Mouse (Mus musculus) embryonic facial prominence, embryonic 12.5 days (tissue): ENCODE measurements around the gene Morf4l1. TPM values are rescaled to one million over a fixed set of nuclear protein-coding genes. Genes with fewer than 3 reads are reported as not detected.
"Not testable (repeated sequence)": the region's sequence is repeated elsewhere in the genome, so short reads cannot be mapped to it uniquely, and the experiment has no call there.

Experiments used
- ATAC-seq: fragments of 200-750 bp; cut with Nextera tagmentation; 2 replicates; pipeline ENCODE4 v1.8.0; 2017; ENCODE audit not compliant: insufficient number of reproducible peaks, insufficient read depth, low FRiP score, low TSS enrichment
- H3K27ac ChIP-seq: fragments of 300-500 bp; sonication (generic); 2 replicates; pipeline ENCODE4 v1.5.1; 2016; ENCODE audit warnings: mild to moderate bottlenecking
- H3K27me3 ChIP-seq: fragments of 300-500 bp; sonication (generic); 2 replicates; pipeline ENCODE4 v1.6.1; 2016; ENCODE audit warnings: mild to moderate bottlenecking, moderate library complexity
- H3K36me3 ChIP-seq: fragments of 300-500 bp; sonication (generic); 2 replicates; pipeline ENCODE4 v1.6.1; 2016; ENCODE audit warnings: mild to moderate bottlenecking
- H3K4me1 ChIP-seq: fragments of 300-500 bp; sonication (generic); 2 replicates; pipeline ENCODE4 v1.6.1; 2016
- H3K4me2 ChIP-seq: fragments of 300-500 bp; sonication (generic); replicated peaks from 2 replicates; pipeline ENCODE4 v1.6.1; 2016; ENCODE audit warnings: mild to moderate bottlenecking, moderate library complexity
- H3K4me3 ChIP-seq: fragments of 300-500 bp; sonication (generic); 2 replicates; pipeline ENCODE4 v1.5.1; 2016; ENCODE audit warnings: mild to moderate bottlenecking
- H3K9ac ChIP-seq: fragments of 300-500 bp; sonication (generic); 2 replicates; pipeline ENCODE4 v1.6.1; 2016; ENCODE audit warnings: mild to moderate bottlenecking, moderate library complexity
- H3K9me3 ChIP-seq: fragments of 300-500 bp; sonication (generic); 2 replicates; pipeline ENCODE4 v1.6.1; 2016; ENCODE audit warnings: mild to moderate bottlenecking, moderate library complexity
- WGBS: fragments of 180-500 bp; shearing (Covaris S2); methylation state at CpG from one replicate; pipeline ENCODE4 v1.1.7; 2016; 5-methylcytosine and 5-hydroxymethylcytosine counted together
- polyA plus RNA-seq: library from polyadenylated mRNA; unstranded; fragments of >200 nt; fragmentation: Nextera tagmentation; extraction: Ambion mirVana; gene quantifications from 2 replicates; pipeline ENCODE4 v1.2.1, GENCODE M21; 2016

The Morf4l1 gene
- polyA plus RNA-seq, 1 experiment from 2014 or later, result 527 TPM

DNA sequence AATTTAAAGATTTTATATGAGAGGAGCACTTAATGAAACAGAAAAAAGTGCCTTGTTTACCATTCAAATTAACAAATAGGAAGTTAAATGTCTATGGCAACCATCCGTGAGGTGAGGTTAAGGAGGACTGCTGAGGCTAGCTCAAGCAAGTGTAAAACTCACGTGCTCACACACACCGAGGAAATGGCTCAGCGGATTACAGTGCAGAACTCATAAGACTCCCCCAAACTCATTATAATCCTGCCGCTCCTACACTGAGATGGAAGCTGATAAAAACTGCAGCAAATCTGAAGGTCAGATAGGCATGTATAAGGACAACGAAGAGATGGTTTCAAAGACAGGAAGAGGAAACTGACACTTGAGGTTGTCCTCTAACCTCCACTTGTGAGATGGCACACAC is 5.2 kb downstream of the Morf4l1 start:
- Histone ChIP-seq H3K9me3 (no peaks in the 10 kb centered on the region), H3K4me1 (peaks cover 13% of the 10 kb centered on the region), H3K4me3 (no peak overlapping the region), H3K27me3 (no peaks in the 10 kb centered on the region), H3K4me2 (no peak overlapping the region), H3K36me3 (peaks cover 18% of the 10 kb centered on the region), H3K9ac (no peak overlapping the region), H3K27ac (no peak overlapping the region)
- WGBS, result 84% methylated on average over 6 of the region's 6 CpGs
- no peak for ATAC-seq

DNA sequence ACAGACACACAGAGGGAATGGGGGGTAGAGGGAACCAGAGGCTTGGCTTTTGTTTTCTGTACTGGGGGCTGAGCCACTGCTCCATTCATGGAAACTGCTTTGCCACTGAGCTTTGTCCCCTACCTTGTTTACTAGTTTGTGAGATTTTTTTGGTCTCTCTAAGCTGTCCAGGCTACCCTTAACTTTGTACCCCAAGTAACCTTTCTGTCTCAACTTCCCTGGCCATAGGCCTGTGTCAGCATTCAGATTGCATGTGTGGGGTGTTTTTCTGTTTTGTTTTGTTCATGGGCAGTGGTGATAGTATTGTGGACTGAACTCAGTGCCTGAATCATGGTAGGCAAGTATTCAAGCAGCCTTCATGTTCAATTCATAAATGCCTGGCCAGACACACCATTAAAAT is 6.3 kb downstream of the Morf4l1 start:
- Histone ChIP-seq H3K4me1 (peaks cover 13% of the 10 kb centered on the region), H3K9ac (no peak overlapping the region), H3K4me2 (no peak overlapping the region), H3K27ac (no peak overlapping the region), H3K36me3 (peaks cover 25% of the 10 kb centered on the region), H3K27me3 (no peaks in the 10 kb centered on the region), H3K4me3 (no peak overlapping the region), H3K9me3 (no peaks in the 10 kb centered on the region)
- no peak for ATAC-seq

DNA sequence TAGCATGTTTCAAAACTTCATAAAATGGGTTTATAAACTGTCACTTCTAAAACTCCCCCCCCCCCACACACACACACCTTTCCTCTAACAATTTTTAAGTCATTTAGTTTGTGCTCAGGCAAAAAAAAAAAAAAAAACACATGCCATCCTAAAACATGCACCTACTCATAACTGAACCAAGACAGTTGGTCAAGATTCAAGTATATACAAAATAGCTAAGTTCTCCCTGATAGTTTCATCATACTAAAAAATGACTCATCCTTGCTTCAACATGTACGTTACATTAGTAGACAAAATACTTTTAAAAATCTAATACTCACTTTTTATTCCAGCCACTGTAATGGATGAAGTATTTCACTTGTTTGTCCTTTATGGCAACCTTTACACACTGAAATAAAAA is 7.7 kb downstream of the Morf4l1 start:
- no peaks in the 10 kb centered on the region for H3K9me3 ChIP-seq
- H3K36me3 ChIP-seq, result peaks cover 33% of the 10 kb centered on the region

DNA sequence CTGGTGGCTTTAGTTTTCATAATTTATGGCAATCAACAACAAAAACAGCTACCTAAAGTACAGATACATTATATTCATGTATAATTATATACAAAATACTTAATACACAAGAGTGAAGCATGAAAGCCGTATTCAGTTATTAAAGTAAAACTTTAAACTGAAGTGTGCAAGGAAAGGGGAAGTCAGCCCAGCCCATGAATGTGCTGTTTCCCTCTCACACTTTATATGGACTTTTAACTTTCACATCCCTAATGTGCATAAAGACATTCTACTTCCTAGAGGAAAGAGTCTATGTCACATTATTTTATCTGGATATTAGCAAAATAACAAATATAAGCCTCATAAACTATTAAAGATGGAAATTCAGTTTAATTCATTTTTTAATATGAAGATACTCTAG is 9.1 kb downstream of the Morf4l1 start:
- H3K4me3 ChIP-seq, result no peak overlapping the region
- no peaks in the 10 kb centered on the region for H3K9me3 ChIP-seq
- no peak for ATAC-seq
- no peak overlapping the region for H3K4me2 ChIP-seq
- H3K36me3 ChIP-seq, result peaks cover 47% of the 10 kb centered on the region
- H3K9ac ChIP-seq, result no peak overlapping the region
- no peaks in the 10 kb centered on the region for H3K4me1 ChIP-seq
- WGBS, result 94% methylated on average over 1 of the region's 1 CpGs
- H3K27ac ChIP-seq, result no peak overlapping the region
- no peaks in the 10 kb centered on the region for H3K27me3 ChIP-seq

More for the DNA sequence above, 7.7 kb downstream of the Morf4l1 start:
- no peak overlapping the region for H3K27ac ChIP-seq
- WGBS, result 98% methylated on average over 1 of the region's 1 CpGs
- ATAC-seq, result no peak
- H3K9ac ChIP-seq, result no peak overlapping the region
- H3K4me1 ChIP-seq, result peaks cover 3% of the 10 kb centered on the region; the same call in 1 of the 2 replicates
- no peak overlapping the region for H3K4me3 ChIP-seq
- no peaks in the 10 kb centered on the region for H3K27me3 ChIP-seq
- H3K4me2 ChIP-seq, result no peak overlapping the region

DNA sequence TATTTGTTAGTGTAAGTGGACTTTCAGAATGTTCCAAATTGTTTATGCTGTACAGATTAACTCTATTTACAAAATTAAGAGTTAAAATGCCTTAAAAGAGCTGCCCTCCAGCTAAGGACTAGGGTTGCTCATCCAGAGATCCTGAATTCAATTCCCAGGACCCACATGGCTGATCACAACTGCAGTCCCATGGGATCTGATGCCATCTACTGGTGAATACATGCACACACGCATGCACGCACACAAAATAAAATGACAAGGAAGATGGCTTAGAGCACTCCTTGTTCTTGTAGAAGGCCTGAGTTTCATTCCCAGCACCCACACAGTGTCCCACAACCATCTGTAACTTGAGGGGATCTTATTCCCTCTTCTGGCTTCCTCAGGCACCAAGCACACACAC is 13.8 kb downstream of the Morf4l1 start:
- Histone ChIP-seq H3K27ac (no peak overlapping the region), H3K27me3 (no peaks in the 10 kb centered on the region), H3K4me2 (no peak overlapping the region), H3K9me3 (no peaks in the 10 kb centered on the region), H3K4me3 (no peak overlapping the region), H3K4me1 (no peaks in the 10 kb centered on the region), H3K9ac (no peak overlapping the region), H3K36me3 (peaks cover 79% of the 10 kb centered on the region)
- ATAC-seq, result no peak
- WGBS, result 76% methylated on average over 2 of the region's 2 CpGs

DNA sequence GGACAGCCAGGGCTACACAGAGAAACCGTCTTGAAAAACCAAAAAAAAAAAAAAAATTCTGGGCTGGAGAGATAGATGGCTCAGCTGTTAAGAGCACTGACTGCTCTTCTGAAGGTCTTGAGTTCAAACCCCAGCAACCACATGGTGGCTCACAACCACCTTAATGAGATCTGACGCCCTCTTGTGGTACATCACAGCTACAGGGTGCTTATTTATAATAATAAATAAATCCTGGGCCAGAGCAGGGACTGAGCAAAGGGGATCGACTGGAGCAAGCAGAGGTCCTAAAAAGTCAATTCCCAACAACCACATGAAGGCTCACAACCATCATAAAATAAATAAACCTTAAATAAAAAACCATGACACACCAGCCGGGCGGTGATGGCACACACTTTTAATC is 15.6 kb downstream of the Morf4l1 start:
- Histone ChIP-seq H3K9ac (no peak overlapping the region), H3K4me3 (no peak overlapping the region), H3K27ac (no peak overlapping the region), H3K4me1 (no peaks in the 10 kb centered on the region), H3K4me2 (no peak overlapping the region), H3K27me3 (no peaks in the 10 kb centered on the region), H3K36me3 (peaks cover 77% of the 10 kb centered on the region), H3K9me3 (no peaks in the 10 kb centered on the region)
- WGBS, result 84% methylated on average over 5 of the region's 5 CpGs
- no peak for ATAC-seq

DNA sequence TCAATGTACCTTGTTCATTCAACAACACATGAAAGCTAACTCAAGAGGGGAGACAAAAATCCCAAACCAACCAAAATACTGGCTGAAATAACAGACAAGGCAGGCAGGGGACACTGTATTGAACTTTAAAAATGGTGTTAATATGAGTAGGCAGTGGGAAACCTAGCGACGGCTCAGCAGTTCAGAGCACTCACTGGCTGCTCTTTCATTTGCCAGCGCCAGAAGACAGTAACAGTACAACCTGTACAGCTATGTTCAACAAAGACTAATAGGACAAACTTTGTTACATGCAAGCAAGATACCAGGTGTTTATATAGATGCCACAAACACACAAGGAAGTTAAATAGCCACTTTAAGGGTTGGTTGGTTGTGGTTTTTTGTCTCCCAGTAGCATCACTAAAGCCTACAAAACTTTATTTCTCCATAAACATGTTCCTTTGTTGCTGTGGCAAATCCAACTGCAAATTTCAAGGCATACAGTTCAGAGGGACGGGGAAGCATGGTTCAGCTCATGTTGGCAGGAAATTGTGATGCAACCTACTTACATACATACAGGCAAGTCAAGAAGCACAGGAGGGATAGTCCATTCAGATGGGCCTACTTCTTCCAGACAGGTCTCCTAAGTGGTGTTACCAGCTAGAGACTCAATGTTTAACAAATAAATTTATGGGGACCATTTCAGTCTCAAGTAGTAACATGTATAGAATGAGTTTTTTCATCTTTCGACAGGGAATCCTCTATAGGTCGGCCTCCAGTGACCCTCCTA is 25.1 kb downstream of the Morf4l1 start:
- no peaks in the 10 kb centered on the region for H3K27me3 ChIP-seq
- WGBS, result 83% methylated on average over 6 of the region's 6 CpGs

DNA sequence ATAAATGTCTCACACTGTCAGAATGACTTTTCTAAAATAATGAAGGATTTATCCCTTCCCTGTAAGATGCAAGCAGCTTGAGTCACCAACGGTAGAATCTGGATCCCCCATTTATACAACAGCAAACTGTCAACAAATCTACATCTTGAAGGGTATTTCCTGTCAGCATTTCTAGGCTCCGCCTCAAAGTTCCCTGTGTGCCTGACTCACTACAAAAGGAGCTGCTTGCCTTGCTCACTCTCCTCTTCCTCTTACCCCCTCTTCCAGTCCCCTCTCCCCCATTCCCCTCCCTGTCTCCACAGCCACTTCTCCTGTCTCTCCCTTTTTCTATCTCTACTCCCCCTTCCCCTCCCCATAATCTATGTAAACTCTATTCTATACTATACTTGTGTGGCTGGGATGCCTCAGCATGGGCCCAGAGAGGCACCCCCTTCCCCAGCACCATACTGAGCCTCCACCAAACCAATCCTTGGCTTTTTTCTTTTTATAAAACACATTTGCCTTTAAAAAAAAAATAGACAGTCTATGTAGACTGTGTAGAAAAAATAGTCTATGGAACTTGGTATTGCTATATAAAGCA is 26.6 kb downstream of the Morf4l1 start:
- WGBS, result 85% methylated on average over 2 of the region's 2 CpGs
- no peak overlapping the region for H3K4me2 ChIP-seq
- H3K27me3 ChIP-seq, result no peaks in the 10 kb centered on the region
- ATAC-seq, result no peak
- no peak overlapping the region for H3K9ac ChIP-seq
- no peaks in the 10 kb centered on the region for H3K9me3 ChIP-seq
- no peak overlapping the region for H3K4me3 ChIP-seq
- peaks cover 51% of the 10 kb centered on the region for H3K36me3 ChIP-seq
- no peaks in the 10 kb centered on the region for H3K4me1 ChIP-seq
- no peak overlapping the region for H3K27ac ChIP-seq

More for the DNA sequence above, 25.1 kb downstream of the Morf4l1 start:
- Histone ChIP-seq H3K9me3 (no peaks in the 10 kb centered on the region), H3K4me3 (no peak overlapping the region), H3K4me2 (no peak overlapping the region), H3K27ac (no peak overlapping the region), H3K4me1 (no peaks in the 10 kb centered on the region), H3K36me3 (peaks cover 58% of the 10 kb centered on the region), H3K9ac (no peak overlapping the region)
- ATAC-seq, result no peak

DNA sequence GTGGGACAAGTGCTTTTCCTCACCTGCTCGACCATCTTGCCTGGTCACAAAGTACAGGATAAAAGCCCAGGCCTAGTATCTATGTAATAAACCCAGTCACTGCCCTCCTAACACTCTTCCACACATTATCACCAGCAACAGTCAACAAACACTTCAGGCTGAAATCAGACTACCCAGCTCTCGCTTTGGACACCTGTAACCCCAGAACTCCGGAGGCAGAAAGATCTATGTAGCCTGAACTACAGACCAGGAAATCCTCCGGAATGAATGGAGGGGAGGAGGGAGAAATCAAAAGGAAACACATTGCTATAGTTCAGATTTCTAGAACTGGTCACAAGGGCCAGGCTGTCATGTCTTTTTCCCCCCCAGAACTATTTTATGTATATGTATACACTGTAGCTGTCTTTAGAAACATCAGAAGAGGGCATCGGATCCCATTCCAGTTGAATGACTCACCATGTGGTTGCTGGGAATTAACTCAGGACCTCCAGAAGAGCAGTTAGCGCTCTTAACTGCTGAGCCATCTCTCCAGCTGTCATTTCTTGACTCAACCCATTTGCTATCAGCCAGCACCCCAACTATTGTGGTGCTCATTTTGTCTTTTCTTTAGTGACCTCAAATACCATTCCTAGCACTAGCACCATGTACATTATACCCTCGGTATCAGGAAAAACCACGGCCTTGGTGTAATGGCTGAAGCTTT is 29.7 kb downstream of the Morf4l1 start:
- H3K9ac ChIP-seq, result no peak overlapping the region
- ATAC-seq, result no peak
- H3K4me2 ChIP-seq, result no peak overlapping the region
- no peak overlapping the region for H3K27ac ChIP-seq
- H3K4me1 ChIP-seq, result no peaks in the 10 kb centered on the region
- H3K36me3 ChIP-seq, result peaks cover 26% of the 10 kb centered on the region
- no peaks in the 10 kb centered on the region for H3K27me3 ChIP-seq
- WGBS, result 92% methylated on average over 8 of the region's 8 CpGs
- no peak overlapping the region for H3K4me3 ChIP-seq
- no peaks in the 10 kb centered on the region for H3K9me3 ChIP-seq

DNA sequence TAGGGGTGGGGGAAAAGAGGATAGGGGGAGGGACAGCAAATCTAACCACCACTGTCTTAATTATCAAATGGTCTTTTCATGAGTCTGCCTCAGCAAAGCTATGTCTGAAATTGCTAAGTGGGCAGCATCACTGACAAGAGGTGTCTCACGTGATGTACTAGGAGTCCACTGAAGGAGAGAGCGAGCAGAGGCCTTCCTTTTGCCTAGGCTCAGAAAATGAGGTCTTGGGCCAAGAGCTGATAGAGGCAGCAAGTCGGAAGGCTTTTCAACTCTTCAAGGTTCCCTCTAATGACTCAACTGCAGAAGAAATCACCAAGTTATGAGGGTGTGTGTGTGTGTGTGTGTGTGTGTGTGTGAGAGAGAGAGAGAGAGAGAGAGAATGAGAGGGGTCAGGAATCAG is 30.4 kb downstream of the Morf4l1 start:
- Histone ChIP-seq H3K4me2 (no peak overlapping the region), H3K9me3 (no peaks in the 10 kb centered on the region), H3K9ac (no peak overlapping the region), H3K27me3 (no peaks in the 10 kb centered on the region), H3K36me3 (peaks cover 19% of the 10 kb centered on the region), H3K4me3 (no peak overlapping the region), H3K27ac (no peak overlapping the region), H3K4me1 (no peaks in the 10 kb centered on the region)
- WGBS, result 93% methylated on average over 3 of the region's 3 CpGs
- no peak for ATAC-seq

DNA sequence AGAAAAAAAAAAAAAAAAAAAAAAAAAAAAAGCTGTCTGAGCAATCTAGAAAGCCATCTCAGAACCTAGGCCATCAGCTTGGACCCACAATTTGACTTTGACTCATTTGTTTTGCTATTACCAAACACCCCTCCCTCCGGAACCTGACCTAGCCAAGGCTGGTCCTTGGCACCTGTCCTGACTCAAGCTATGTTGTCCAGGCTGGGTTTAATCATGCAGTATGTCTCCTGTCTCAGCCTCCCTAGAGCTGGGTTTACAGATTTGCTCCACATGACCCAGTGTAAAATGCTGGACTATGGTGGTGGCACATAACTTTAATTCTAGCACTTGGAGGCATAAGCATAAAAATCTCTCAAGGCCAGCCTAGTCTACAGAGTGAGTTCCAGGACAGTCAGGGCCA is 31.6 kb downstream of the Morf4l1 start:
- H3K9me3 ChIP-seq, result no peaks in the 10 kb centered on the region
- no peak overlapping the region for H3K4me2 ChIP-seq
- no peaks in the 10 kb centered on the region for H3K27me3 ChIP-seq
- H3K27ac ChIP-seq, result no peak overlapping the region
- no peak overlapping the region for H3K4me3 ChIP-seq
- WGBS, result 92% methylated on average over 1 of the region's 1 CpGs
- H3K36me3 ChIP-seq, result peaks cover 13% of the 10 kb centered on the region
- no peak overlapping the region for H3K9ac ChIP-seq
- ATAC-seq, result no peak
- no peaks in the 10 kb centered on the region for H3K4me1 ChIP-seq

DNA sequence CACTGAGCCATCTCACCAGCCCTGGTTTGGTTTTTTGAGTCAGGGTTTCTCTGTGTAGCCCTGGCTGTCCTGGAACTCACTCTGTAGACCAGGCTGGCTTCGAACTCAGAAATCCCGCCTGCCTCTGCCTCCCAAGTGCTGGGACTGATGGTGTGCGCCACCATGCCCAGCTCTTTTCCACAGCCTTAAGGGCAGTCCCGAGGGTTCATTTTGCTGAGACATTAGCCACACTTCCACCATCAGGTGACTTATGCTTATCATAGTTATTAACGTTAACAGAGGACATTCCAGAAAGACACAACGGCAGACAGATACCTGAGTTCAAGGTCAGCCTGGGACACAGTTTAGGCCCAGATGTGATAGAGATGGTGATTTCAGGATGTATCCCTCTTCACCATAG is 32.6 kb downstream of the Morf4l1 start:
- WGBS, result 85% methylated on average over 6 of the region's 6 CpGs
- not testable (repeated sequence) for H3K9ac ChIP-seq, H3K4me2 ChIP-seq, H3K9me3 ChIP-seq, H3K36me3 ChIP-seq, H3K27me3 ChIP-seq, H3K27ac ChIP-seq, H3K4me1 ChIP-seq, ATAC-seq, H3K4me3 ChIP-seq
